ENCODE assay signal across 7 mouse cellular contexts in the genomic region with DNA sequence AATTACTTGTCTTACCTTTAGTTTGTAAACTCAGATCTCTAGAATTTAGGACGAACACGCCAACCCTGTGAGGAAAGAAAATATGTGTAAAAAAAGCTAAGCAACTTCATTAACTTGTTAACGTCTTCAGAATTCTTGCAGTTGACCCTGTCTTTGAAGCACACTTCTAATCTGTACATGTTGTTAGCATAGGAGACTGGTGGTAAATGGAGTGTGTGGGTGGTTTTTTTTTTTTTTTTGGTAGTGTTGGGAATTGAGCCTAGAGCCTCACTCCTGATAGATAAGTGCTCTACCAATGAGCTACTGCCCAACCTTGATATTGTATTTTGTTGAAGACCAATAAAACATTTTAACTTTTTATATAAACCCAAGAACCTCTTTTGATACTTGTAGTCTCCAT. TPM values are rescaled to one million over a fixed set of nuclear protein-coding genes. Genes with fewer than 3 reads are reported as not detected.
DNase-seq lines count a peak whose midpoint lies in the region; ATAC-seq and TF ChIP-seq lines count a peak whose summit lies in the region.

No protein-coding gene starts in this region.

- no peaks in the 10 kb centered on the region for H3K9me3 ChIP-seq in neural tube, embryonic 11.5 days (ENCODE audit: control insufficient read depth, low read length)
- no peaks in the 10 kb centered on the region for H3K9me3 ChIP-seq in forebrain, embryonic 13.5 days (replicated peaks)
- no peaks in the 10 kb centered on the region for H3K9me3 ChIP-seq in liver, embryonic 11.5 days (ENCODE audit: control insufficient read depth, low read length)
- no peaks in the 10 kb centered on the region for H3K9me3 ChIP-seq in stomach, postnatal 0 days (ENCODE audit: control insufficient read depth, low read length)

- 68% methylated on average over 3 of the region's 3 CpGs for WGBS in neural tube, embryonic 11.5 days
- WGBS in forebrain, embryonic 13.5 days: 46% methylated on average over 3 of the region's 3 CpGs
- 51% methylated on average over 3 of the region's 3 CpGs for WGBS in liver, embryonic 11.5 days
- WGBS in stomach, postnatal 0 days: 33% methylated on average over 3 of the region's 3 CpGs

- DNase-seq in neural tube, embryonic 11.5 days (ENCODE audit: low spot score): no peak
- DNase-seq in neural tube, embryonic 10.5 days (ENCODE audit: extremely low spot score, low spot score): no peak
- no peak for DNase-seq in liver, embryonic 11.5 days (ENCODE audit: low spot score)
- DNase-seq in stomach, postnatal 0 days (ENCODE audit: low spot score): no peak
- no peak for DNase-seq in Muller cell, postnatal 12 days (ENCODE audit: inconsistent ontology term)
- no peak for DNase-seq in cerebellum, adult 11 months

- no peak overlapping the region for H3K27ac ChIP-seq in neural tube, embryonic 11.5 days (ENCODE audit: low read depth, low read length)
- no peak overlapping the region for H3K27ac ChIP-seq in forebrain, embryonic 13.5 days
- no peak overlapping the region for H3K27ac ChIP-seq in liver, embryonic 11.5 days (ENCODE audit: low read depth, low read length)
- no peak overlapping the region for H3K27ac ChIP-seq in stomach, postnatal 0 days (replicated peaks)

- no peak for ATAC-seq in neural tube, embryonic 11.5 days (ENCODE audit: insufficient read depth, low FRiP score, low TSS enrichment)
- ATAC-seq in forebrain, embryonic 13.5 days: no peak
- ATAC-seq in liver, embryonic 11.5 days (replicated peaks; ENCODE audit: low FRiP score): no peak
- ATAC-seq in stomach, postnatal 0 days (ENCODE audit: low FRiP score, low TSS enrichment): no peak

- H3K36me3 ChIP-seq in neural tube, embryonic 11.5 days (ENCODE audit: control insufficient read depth, insufficient read depth, low read length): no peaks in the 10 kb centered on the region
- H3K36me3 ChIP-seq in forebrain, embryonic 13.5 days (ENCODE audit: poor library complexity, severe bottlenecking): peaks cover 5% of the 10 kb centered on the region; the same call in 1 of the 2 replicates
- no peaks in the 10 kb centered on the region; the same call in 1 of the 2 replicates for H3K36me3 ChIP-seq in liver, embryonic 11.5 days (ENCODE audit: control insufficient read depth, insufficient read depth, low read length)
- H3K36me3 ChIP-seq in stomach, postnatal 0 days (ENCODE audit: control insufficient read depth, insufficient read depth, low read length): no peaks in the 10 kb centered on the region; the same call in 1 of the 2 replicates

- TF ChIP-seq EP300 in stomach, postnatal 0 days (optimal IDR thresholded peaks at IDR 0.05): no peak

- H3K27me3 ChIP-seq in neural tube, embryonic 11.5 days (ENCODE audit: control insufficient read depth, insufficient read depth, low read length): no peaks in the 10 kb centered on the region
- H3K27me3 ChIP-seq in forebrain, embryonic 13.5 days: no peaks in the 10 kb centered on the region
- H3K27me3 ChIP-seq in liver, embryonic 11.5 days (replicated peaks; ENCODE audit: control insufficient read depth, insufficient read depth, low read length): no peaks in the 10 kb centered on the region
- no peaks in the 10 kb centered on the region for H3K27me3 ChIP-seq in stomach, postnatal 0 days (ENCODE audit: control insufficient read depth, insufficient read depth, low read length)

- H3K4me3 ChIP-seq in neural tube, embryonic 11.5 days (ENCODE audit: low read depth, low read length): peak overlapping the region; percentile 94; the same call in 1 of the 2 replicates
- H3K4me3 ChIP-seq in forebrain, embryonic 13.5 days: peak overlapping the region; percentile 93
- peak overlapping the region; percentile 86 for H3K4me3 ChIP-seq in liver, embryonic 11.5 days (ENCODE audit: low read depth, low read length)
- peak overlapping the region; percentile 96; the same call in 1 of the 2 replicates for H3K4me3 ChIP-seq in stomach, postnatal 0 days (ENCODE audit: low read depth, low read length)

- TF ChIP-seq CTCF in stomach, postnatal 0 days (IDR thresholded peaks at IDR 0.05; ENCODE audit: low read depth): no peak

- H3K4me2 ChIP-seq in neural tube, embryonic 11.5 days (ENCODE audit: low read depth): peak overlapping the region; percentile 53
- H3K4me2 ChIP-seq in forebrain, embryonic 13.5 days: peak overlapping the region; percentile 67
- peak overlapping the region; percentile 85 for H3K4me2 ChIP-seq in liver, embryonic 11.5 days
- H3K4me2 ChIP-seq in stomach, postnatal 0 days (replicated peaks; ENCODE audit: low read depth): peak overlapping the region; percentile 61

- peaks cover 13% of the 10 kb centered on the region for H3K4me1 ChIP-seq in neural tube, embryonic 11.5 days (ENCODE audit: control insufficient read depth, insufficient read depth, low read length)
- peaks cover 33% of the 10 kb centered on the region for H3K4me1 ChIP-seq in forebrain, embryonic 13.5 days
- H3K4me1 ChIP-seq in liver, embryonic 11.5 days (replicated peaks; ENCODE audit: control insufficient read depth, insufficient read depth, low read length): peaks cover 48% of the 10 kb centered on the region
- no peaks in the 10 kb centered on the region for H3K4me1 ChIP-seq in stomach, postnatal 0 days (replicated peaks; ENCODE audit: control insufficient read depth, insufficient read depth)

- H3K9ac ChIP-seq in neural tube, embryonic 11.5 days (ENCODE audit: low read length): no peak overlapping the region
- 0 out of 2 replicates have a peak overlapping the region, but pooled peaks have one; percentile 92 for H3K9ac ChIP-seq in forebrain, embryonic 13.5 days
- no peak overlapping the region; the same call in 1 of the 2 replicates for H3K9ac ChIP-seq in liver, embryonic 11.5 days (ENCODE audit: low read depth, low read length)
- H3K9ac ChIP-seq in stomach, postnatal 0 days (ENCODE audit: low read length): no peak overlapping the region

RNA-seq across cellular contexts. Expression of a gene that starts 2.1 kb away (rescaled TPM):
- polyA plus RNA-seq in neural tube, embryonic 11.5 days (2014; fragmentation: Nextera tagmentation; extraction: Ambion mirVana): 26.4 and 28.3 TPM in 2 replicates
- 18.0 and 22.8 TPM in 2 replicates for polyA plus RNA-seq in forebrain, embryonic 13.5 days (2015; fragmentation: Nextera tagmentation; extraction: Ambion mirVana)
- 19.6 and 21.2 TPM in 2 replicates for polyA plus RNA-seq in liver, embryonic 11.5 days (2014; fragmentation: Nextera tagmentation; extraction: Ambion mirVana)
- polyA plus RNA-seq in stomach, postnatal 0 days (2015; fragmentation: Nextera tagmentation; extraction: Ambion mirVana): 7.5 and 9.6 TPM in 2 replicates
